Mouse (Mus musculus) lung, embryonic 15.5 days (tissue): ENCODE data around the gene Luc7l3. TPM values are rescaled to one million over a fixed set of nuclear protein-coding genes. Genes with fewer than 3 reads are reported as not detected.

ENCODE experiments used
- ATAC-seq: fragments of 200-750 bp; cut with Nextera tagmentation; 2 replicates; pipeline ENCODE4 v1.8.0; 2017; ENCODE audit warnings: moderate number of reproducible peaks, borderline replicate concordance; ENCODE audit not compliant: low FRiP score, low TSS enrichment; ENCODE audit errors: extremely low read depth
- H3K27ac ChIP-seq: fragments of 300-500 bp; sonication (generic); 2 replicates; pipeline ENCODE4 v1.5.1; 2015; ENCODE audit warnings: moderate library complexity, mild to moderate bottlenecking, inconsistent platforms
- H3K27me3 ChIP-seq: fragments of 300-500 bp; sonication (generic); 2 replicates; pipeline ENCODE4 v1.6.1; 2015; ENCODE audit warnings: inconsistent platforms
- H3K36me3 ChIP-seq: fragments of 300-500 bp; sonication (generic); 2 replicates; pipeline ENCODE4 v1.6.1; 2015; ENCODE audit warnings: inconsistent platforms
- H3K4me1 ChIP-seq: fragments of 300-500 bp; sonication (generic); 2 replicates; pipeline ENCODE4 v1.6.1; 2015; ENCODE audit warnings: inconsistent platforms
- H3K4me2 ChIP-seq: fragments of 300-500 bp; sonication (generic); 2 replicates; pipeline ENCODE4 v1.6.1; 2015; ENCODE audit warnings: inconsistent platforms, mild to moderate bottlenecking, moderate library complexity
- H3K4me3 ChIP-seq: fragments of 300-500 bp; sonication (generic); 2 replicates; pipeline ENCODE4 v1.5.1; 2015; ENCODE audit warnings: mild to moderate bottlenecking, inconsistent platforms
- H3K9ac ChIP-seq: fragments of 300-500 bp; sonication (generic); 2 replicates; pipeline ENCODE4 v1.6.1; 2015; ENCODE audit warnings: inconsistent platforms
- H3K9me3 ChIP-seq: fragments of 300-500 bp; sonication (generic); 2 replicates; pipeline ENCODE4 v1.6.1; 2016; ENCODE audit warnings: inconsistent platforms
- WGBS: fragments of 180-500 bp; shearing (Covaris S2); methylation state at CpG from one replicate; pipeline ENCODE4 v1.1.7; 2015; 5-methylcytosine and 5-hydroxymethylcytosine counted together
- polyA plus RNA-seq: library from polyadenylated mRNA; unstranded; fragments of >200 nt; fragmentation: Nextera tagmentation; extraction: Ambion mirVana; gene quantifications from 2 replicates; pipeline ENCODE4 v1.2.1, GENCODE M21; 2015

Luc7l3 gene
- polyA plus RNA-seq, 1 experiment from 2014 or later: 107 TPM

DNA sequence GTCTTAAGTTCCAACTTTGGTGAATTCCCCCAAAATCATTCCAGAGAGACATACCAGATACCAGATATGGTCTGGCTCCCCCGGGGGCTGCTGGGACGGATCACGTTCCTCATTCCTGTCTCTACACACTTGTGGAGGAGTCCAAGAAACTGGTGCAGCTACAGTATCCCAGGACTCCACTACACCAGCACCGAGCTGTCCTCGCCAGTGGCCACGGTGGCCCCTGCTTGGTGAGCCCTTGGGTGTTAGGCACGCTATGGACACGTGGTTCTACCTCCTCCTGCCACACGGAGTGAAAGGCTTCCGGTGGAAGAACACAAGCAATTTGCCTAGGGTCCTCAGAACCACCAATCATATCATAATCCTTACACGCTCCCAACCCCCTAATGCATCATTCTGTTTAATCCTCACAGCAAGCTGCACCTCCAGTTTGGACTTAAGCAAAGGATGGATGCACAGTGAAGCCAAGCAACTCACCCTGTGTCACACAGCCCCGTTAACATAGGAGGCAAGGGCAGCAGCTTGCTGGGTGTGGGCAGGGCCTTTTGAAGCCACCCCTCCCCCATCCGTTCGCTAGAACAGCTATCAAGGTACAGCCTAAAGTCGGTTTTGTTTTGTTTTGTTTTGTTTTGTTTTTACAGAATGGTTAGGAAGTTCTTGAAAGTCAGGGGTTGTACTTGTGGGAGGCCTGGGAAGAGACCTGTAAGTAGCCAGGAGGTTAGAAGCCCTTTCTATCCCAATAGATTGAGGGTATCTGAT, 78.2 kb downstream of the Luc7l3 start:
- H3K4me3 ChIP-seq: peak overlapping the region; percentile 30
- H3K27ac ChIP-seq: 0 out of 2 replicates have a peak overlapping the region, but pooled peaks have one; percentile 14
- H3K9me3 ChIP-seq: no peaks in the 10 kb centered on the region
- H3K9ac ChIP-seq: no peak overlapping the region
- WGBS: 24% methylated on average over 15 of the region's 15 CpGs
- H3K27me3 ChIP-seq: no peaks in the 10 kb centered on the region; the same call in 1 of the 2 replicates
- H3K4me2 ChIP-seq: peak overlapping the region; percentile 70
- 0 out of 2 replicates have a peak, but pooled peaks have one; percentile 12 for ATAC-seq
- peaks cover 25% of the 10 kb centered on the region for H3K4me1 ChIP-seq
- no peaks in the 10 kb centered on the region for H3K36me3 ChIP-seq

DNA sequence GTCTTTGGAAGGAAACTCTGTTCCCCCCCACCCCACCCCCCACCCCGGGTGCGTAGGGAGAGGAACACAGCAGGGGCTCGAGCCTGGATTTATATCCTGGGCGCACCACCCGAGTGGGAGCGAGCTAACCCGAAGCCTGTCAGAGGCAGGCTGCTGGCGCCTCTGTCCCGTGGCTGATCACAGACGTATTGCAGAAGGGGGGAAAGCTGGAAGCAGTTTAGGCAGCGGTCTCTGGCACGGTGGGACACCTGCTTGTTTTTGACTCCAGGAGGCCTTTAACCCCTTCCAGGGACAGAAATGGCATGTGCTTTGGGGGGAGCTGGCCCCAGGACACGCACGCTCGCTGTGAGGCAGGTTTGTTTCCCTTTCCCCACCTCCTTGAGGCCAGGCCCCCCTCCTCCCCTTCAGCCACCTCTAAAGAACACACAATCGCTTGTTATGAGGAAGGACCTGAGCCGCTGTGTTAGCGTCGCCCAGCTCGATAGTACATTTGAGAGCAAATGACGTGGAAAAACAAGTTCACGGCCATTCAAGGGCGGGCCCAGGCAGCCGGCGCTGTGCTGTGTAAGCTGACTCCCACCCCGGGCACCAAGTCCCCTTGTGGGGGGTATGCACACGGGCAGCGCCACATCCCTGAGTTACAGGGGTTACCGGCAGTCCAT, 78.9 kb downstream of the Luc7l3 start:
- Histone ChIP-seq H3K4me3 (peak overlapping the region; percentile 30), H3K9me3 (no peaks in the 10 kb centered on the region), H3K27me3 (no peaks in the 10 kb centered on the region; the same call in 1 of the 2 replicates), H3K4me2 (peak overlapping the region; percentile 70), H3K9ac (peak overlapping the region; percentile 25), H3K36me3 (no peaks in the 10 kb centered on the region), H3K27ac (0 out of 2 replicates have a peak overlapping the region, but pooled peaks have one; percentile 14), H3K4me1 (peaks cover 25% of the 10 kb centered on the region)
- 2% methylated on average over 29 of the region's 29 CpGs for WGBS
- 0 out of 2 replicates have a peak, but pooled peaks have one; percentile 28 for ATAC-seq

DNA sequence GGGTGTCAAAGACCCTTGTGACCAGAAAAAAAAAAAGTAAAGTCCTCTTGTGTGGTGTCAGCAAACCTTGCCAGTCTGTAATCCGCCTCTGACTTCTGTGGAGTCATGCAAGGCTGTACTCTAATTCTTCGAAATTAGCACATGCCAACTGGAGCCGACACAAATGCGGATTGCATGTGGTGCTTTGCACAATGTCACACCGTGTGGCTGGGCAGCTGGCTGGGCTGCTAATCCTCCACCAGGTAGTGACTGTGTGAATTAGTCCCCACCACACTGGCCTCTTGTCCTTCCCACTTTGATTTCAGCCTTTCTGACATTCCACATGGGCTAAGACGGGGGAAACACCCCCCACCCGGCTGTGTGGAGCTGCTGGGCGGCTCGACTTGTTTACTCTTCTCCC, 82.1 kb downstream of the Luc7l3 start:
- Histone ChIP-seq H3K4me1 (peaks cover 16% of the 10 kb centered on the region), H3K4me3 (no peak overlapping the region), H3K9me3 (no peaks in the 10 kb centered on the region), H3K9ac (no peak overlapping the region), H3K27ac (no peak overlapping the region), H3K27me3 (no peaks in the 10 kb centered on the region; the same call in 1 of the 2 replicates), H3K36me3 (no peaks in the 10 kb centered on the region), H3K4me2 (no peak overlapping the region)
- 26% methylated on average over 9 of the region's 9 CpGs for WGBS
- no peak for ATAC-seq

DNA sequence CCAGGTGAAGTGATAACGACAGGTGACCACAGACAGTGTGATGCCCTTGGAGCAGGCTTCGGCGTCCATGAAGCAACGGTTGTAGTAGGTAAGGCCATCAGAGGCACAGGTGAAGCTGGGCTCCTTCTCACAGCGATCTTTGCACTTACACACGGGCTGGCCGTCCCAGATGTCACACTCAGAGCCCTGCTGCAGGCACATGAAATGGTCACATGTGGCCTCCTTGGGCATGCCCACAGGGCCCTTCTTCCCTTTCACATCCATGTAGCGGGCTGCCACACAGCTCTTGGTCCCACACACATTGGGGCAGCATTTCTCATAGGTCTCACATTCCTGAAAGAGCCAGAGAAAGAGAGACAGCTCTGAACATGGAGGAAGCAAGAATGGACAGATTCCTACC, 83.0 kb downstream of the Luc7l3 start:
- 89% methylated on average over 8 of the region's 8 CpGs for WGBS
- H3K27me3 ChIP-seq: no peaks in the 10 kb centered on the region; the same call in 1 of the 2 replicates
- H3K27ac ChIP-seq: no peak overlapping the region
- no peak for ATAC-seq
- no peak overlapping the region for H3K4me2 ChIP-seq
- H3K9ac ChIP-seq: no peak overlapping the region
- peaks cover 15% of the 10 kb centered on the region for H3K4me1 ChIP-seq
- no peak overlapping the region for H3K4me3 ChIP-seq
- H3K9me3 ChIP-seq: no peaks in the 10 kb centered on the region
- no peaks in the 10 kb centered on the region for H3K36me3 ChIP-seq

Other genes with a start within 250 kb of the Luc7l3 start
- gene Tob1, start 110.5 kb downstream of the Luc7l3 start, polyA plus RNA-seq: 26.1 and 26.5 TPM in 2 replicates
- gene Wfikkn2, start 76.0 kb downstream of the Luc7l3 start, polyA plus RNA-seq: 1.2 and 1.5 TPM in 2 replicates
- gene Gm21885, start 40.1 kb downstream of the Luc7l3 start, polyA plus RNA-seq: not detected in 2 replicates
- gene Ankrd40, start 6.0 kb upstream of the Luc7l3 start, polyA plus RNA-seq: 25.5 and 25.6 TPM in 2 replicates
- 5.3 TPM in 2 replicates for gene Abcc3, start 71.0 kb upstream of the Luc7l3 start, polyA plus RNA-seq
- gene Cacna1g, start 152.2 kb upstream of the Luc7l3 start, polyA plus RNA-seq: 7.3 and 7.7 TPM in 2 replicates
- 0.06 and 0.31 TPM in 2 replicates for gene Spata20, start 164.2 kb upstream of the Luc7l3 start, polyA plus RNA-seq
- 16.8 and 17.3 TPM in 2 replicates for gene Epn3, start 178.0 kb upstream of the Luc7l3 start, polyA plus RNA-seq
- 4.6 and 5.4 TPM in 2 replicates for gene Mycbpap, start 199.8 kb upstream of the Luc7l3 start, polyA plus RNA-seq
- gene Rsad1, start 227.3 kb upstream of the Luc7l3 start, polyA plus RNA-seq: 3.2 and 3.7 TPM in 2 replicates
- gene Chad, start 243.1 kb upstream of the Luc7l3 start, polyA plus RNA-seq: 2.3 and 2.7 TPM in 2 replicates